Mouse (Mus musculus) kidney, embryonic 15.5 days (tissue): Measurements from ENCODE around the gene Ddx1. TPM values are rescaled to one million over a fixed set of nuclear protein-coding genes. Genes with fewer than 3 reads are reported as not detected.

Source experiments
- ATAC-seq: fragments of 200-750 bp; cut with Nextera tagmentation; replicated peaks from 2 replicates; pipeline ENCODE4 v1.8.0; 2017; ENCODE audit warnings: moderate TSS enrichment; ENCODE audit not compliant: low FRiP score
- H3K27ac ChIP-seq: fragments of 300-500 bp; sonication (generic); 2 replicates; pipeline ENCODE4 v1.5.1; 2015; ENCODE audit warnings: mild to moderate bottlenecking, inconsistent platforms
- H3K27me3 ChIP-seq: fragments of 300-500 bp; sonication (generic); 2 replicates; pipeline ENCODE4 v1.6.1; 2015; ENCODE audit warnings: inconsistent platforms
- H3K36me3 ChIP-seq: fragments of 300-500 bp; sonication (generic); 2 replicates; pipeline ENCODE4 v1.6.1; 2015; ENCODE audit warnings: inconsistent platforms
- H3K4me1 ChIP-seq: fragments of 300-500 bp; sonication (generic); 2 replicates; pipeline ENCODE4 v1.6.1; 2015; ENCODE audit warnings: inconsistent platforms
- H3K4me2 ChIP-seq: fragments of 300-500 bp; sonication (generic); 2 replicates; pipeline ENCODE4 v1.6.1; 2015; ENCODE audit warnings: moderate library complexity, mild to moderate bottlenecking, inconsistent platforms
- H3K4me3 ChIP-seq: fragments of 300-500 bp; sonication (generic); replicated peaks from 2 replicates; pipeline ENCODE4 v1.5.1; 2015; ENCODE audit warnings: mild to moderate bottlenecking, inconsistent platforms
- H3K9ac ChIP-seq: fragments of 300-500 bp; sonication (generic); 2 replicates; pipeline ENCODE4 v1.6.1; 2015; ENCODE audit warnings: mild to moderate bottlenecking, inconsistent platforms
- H3K9me3 ChIP-seq: fragments of 300-500 bp; sonication (generic); replicated peaks from 2 replicates; pipeline ENCODE4 v1.6.1; 2016; ENCODE audit warnings: inconsistent platforms
- WGBS: fragments of 180-500 bp; shearing (Covaris S2); methylation state at CpG from one replicate; pipeline ENCODE4 v1.1.7; 2015; ENCODE audit warnings: mixed read lengths; 5-methylcytosine and 5-hydroxymethylcytosine counted together
- polyA plus RNA-seq: library from polyadenylated mRNA; unstranded; fragments of >200 nt; fragmentation: Nextera tagmentation; extraction: Ambion mirVana; gene quantifications from 2 replicates; pipeline ENCODE4 v1.2.1, GENCODE M21; 2015

Ddx1 gene
- polyA plus RNA-seq, 1 experiment from 2014 or later, result 143 TPM

- H3K36me3 ChIP-seq, result peaks cover 37% of the 10 kb centered on the region
- H3K4me1 ChIP-seq, result peaks cover 21% of the 10 kb centered on the region
- H3K4me3 ChIP-seq, result no peak overlapping the region
- WGBS, result 62% methylated on average over 3 of the region's 3 CpGs
- H3K4me2 ChIP-seq, result no peak overlapping the region
- H3K9ac ChIP-seq, result no peak overlapping the region
- H3K27ac ChIP-seq, result peak overlapping the region; percentile 77
- no peaks in the 10 kb centered on the region for H3K27me3 ChIP-seq
- no peaks in the 10 kb centered on the region for H3K9me3 ChIP-seq
- peak; percentile 67; the same call in 1 of the 2 replicates for ATAC-seq
Observed at GRCm38 (mm10) chr12:13217568-13217967, 31.4 kb downstream of the Ddx1 start.

- Histone ChIP-seq H3K4me3 (no peak overlapping the region), H3K36me3 (peaks cover 37% of the 10 kb centered on the region), H3K9me3 (no peaks in the 10 kb centered on the region), H3K27ac (peak overlapping the region; percentile 77), H3K27me3 (no peaks in the 10 kb centered on the region), H3K4me1 (peaks cover 31% of the 10 kb centered on the region), H3K9ac (no peak overlapping the region), H3K4me2 (no peak overlapping the region)
- WGBS, result 53% methylated on average over 5 of the region's 5 CpGs
- no peak for ATAC-seq
Observed at GRCm38 (mm10) chr12:13216501-13217103, 32.4 kb downstream of the Ddx1 start.

- Histone ChIP-seq H3K27ac (peak overlapping the region; percentile 61), H3K9ac (no peak overlapping the region), H3K9me3 (0 out of 2 replicates have a peak, but pooled peaks cover 4% of the 10 kb centered on the region), H3K27me3 (no peaks in the 10 kb centered on the region), H3K4me3 (no peak overlapping the region), H3K4me1 (peaks cover 41% of the 10 kb centered on the region), H3K36me3 (peaks cover 26% of the 10 kb centered on the region), H3K4me2 (no peak overlapping the region)
- peak; percentile 80 for ATAC-seq
- WGBS, result 31% methylated on average over 11 of the region's 11 CpGs
Observed at GRCm38 (mm10) chr12:13214345-13215278, 34.4 kb downstream of the Ddx1 start.

GRCm38 (mm10) chr12:13211746-13212482 lies 37.1 kb downstream of the Ddx1 start:
- WGBS, result 34% methylated on average over 11 of the region's 11 CpGs
- H3K27ac ChIP-seq, result peak overlapping the region; percentile 85
- peak; percentile 25 for ATAC-seq

GRCm38 (mm10) chr12:13209692-13210377 lies 39.2 kb downstream of the Ddx1 start:
- Histone ChIP-seq H3K4me3 (no peak overlapping the region), H3K9me3 (0 out of 2 replicates have a peak, but pooled peaks cover 4% of the 10 kb centered on the region), H3K36me3 (no peaks in the 10 kb centered on the region), H3K27ac (peak overlapping the region; percentile 94), H3K4me1 (peaks cover 48% of the 10 kb centered on the region), H3K27me3 (no peaks in the 10 kb centered on the region), H3K4me2 (no peak overlapping the region), H3K9ac (no peak overlapping the region)
- WGBS, result 42% methylated on average over 13 of the region's 13 CpGs
- no peak for ATAC-seq

More at GRCm38 (mm10) chr12:13211746-13212482, 37.1 kb downstream of the Ddx1 start:
- Histone ChIP-seq H3K4me1 (peaks cover 48% of the 10 kb centered on the region), H3K36me3 (no peaks in the 10 kb centered on the region), H3K9ac (no peak overlapping the region), H3K27me3 (no peaks in the 10 kb centered on the region), H3K4me2 (no peak overlapping the region), H3K9me3 (0 out of 2 replicates have a peak, but pooled peaks cover 4% of the 10 kb centered on the region), H3K4me3 (no peak overlapping the region)

- ATAC-seq, result peak; percentile 76
- Histone ChIP-seq H3K9ac (no peak overlapping the region), H3K4me2 (0 out of 2 replicates have a peak overlapping the region, but pooled peaks have one; percentile 5), H3K27ac (peak overlapping the region; percentile 94), H3K36me3 (no peaks in the 10 kb centered on the region), H3K27me3 (no peaks in the 10 kb centered on the region), H3K9me3 (0 out of 2 replicates have a peak, but pooled peaks cover 4% of the 10 kb centered on the region), H3K4me1 (peaks cover 42% of the 10 kb centered on the region), H3K4me3 (no peak overlapping the region)
- 35% methylated on average over 11 of the region's 11 CpGs for WGBS
Observed at GRCm38 (mm10) chr12:13208983-13209451, 40.0 kb downstream of the Ddx1 start.

- Histone ChIP-seq H3K27ac (peak overlapping the region; percentile 94), H3K9ac (no peak overlapping the region), H3K9me3 (0 out of 2 replicates have a peak, but pooled peaks cover 4% of the 10 kb centered on the region), H3K36me3 (no peaks in the 10 kb centered on the region), H3K4me3 (no peak overlapping the region), H3K4me2 (no peak overlapping the region), H3K27me3 (no peaks in the 10 kb centered on the region), H3K4me1 (peaks cover 42% of the 10 kb centered on the region)
- WGBS, result 84% methylated on average over 1 of the region's 1 CpGs
- ATAC-seq, result no peak
Observed at GRCm38 (mm10) chr12:13208517-13208916, 40.5 kb downstream of the Ddx1 start.

- no peak overlapping the region for H3K4me2 ChIP-seq
- no peak overlapping the region for H3K4me3 ChIP-seq
- no peak for ATAC-seq
- no peak overlapping the region for H3K9ac ChIP-seq
- 66% methylated on average over 8 of the region's 8 CpGs for WGBS
- H3K27ac ChIP-seq, result no peak overlapping the region; the same call in 1 of the 2 replicates
- peaks cover 44% of the 10 kb centered on the region for H3K4me1 ChIP-seq
- no peaks in the 10 kb centered on the region for H3K27me3 ChIP-seq
- no peaks in the 10 kb centered on the region for H3K36me3 ChIP-seq
- H3K9me3 ChIP-seq, result 0 out of 2 replicates have a peak, but pooled peaks cover 4% of the 10 kb centered on the region
Observed at GRCm38 (mm10) chr12:13207099-13207498, 41.9 kb downstream of the Ddx1 start.

- Histone ChIP-seq H3K9ac (no peak overlapping the region), H3K36me3 (no peaks in the 10 kb centered on the region), H3K4me1 (peaks cover 40% of the 10 kb centered on the region), H3K27ac (no peak overlapping the region), H3K4me2 (no peak overlapping the region), H3K27me3 (no peaks in the 10 kb centered on the region), H3K4me3 (no peak overlapping the region), H3K9me3 (0 out of 2 replicates have a peak, but pooled peaks cover 3% of the 10 kb centered on the region)
- no peak for ATAC-seq
- WGBS, result 91% methylated on average over 3 of the region's 3 CpGs
Observed at GRCm38 (mm10) chr12:13205733-13206132, 43.3 kb downstream of the Ddx1 start.

GRCm38 (mm10) chr12:13202322-13202721 lies 46.7 kb downstream of the Ddx1 start:
- Histone ChIP-seq H3K27ac (no peak overlapping the region), H3K9ac (no peak overlapping the region), H3K4me3 (no peak overlapping the region), H3K9me3 (no peaks in the 10 kb centered on the region), H3K36me3 (no peaks in the 10 kb centered on the region), H3K27me3 (no peaks in the 10 kb centered on the region), H3K4me1 (peaks cover 27% of the 10 kb centered on the region; the same call in 1 of the 2 replicates), H3K4me2 (no peak overlapping the region)
- ATAC-seq, result no peak

GRCm38 (mm10) chr12:13200576-13200975 lies 48.4 kb downstream of the Ddx1 start:
- H3K4me1 ChIP-seq, result peaks cover 25% of the 10 kb centered on the region; the same call in 1 of the 2 replicates
- no peak overlapping the region for H3K27ac ChIP-seq
- no peak overlapping the region for H3K9ac ChIP-seq
- no peak overlapping the region for H3K4me3 ChIP-seq
- H3K4me2 ChIP-seq, result no peak overlapping the region
- WGBS, result 65% methylated on average over 6 of the region's 6 CpGs
- H3K27me3 ChIP-seq, result no peaks in the 10 kb centered on the region
- no peaks in the 10 kb centered on the region for H3K9me3 ChIP-seq
- H3K36me3 ChIP-seq, result no peaks in the 10 kb centered on the region
- no peak for ATAC-seq
